Mouse (Mus musculus): ENCODE data around the gene Fntb. TPM values are rescaled to one million over a fixed set of nuclear protein-coding genes. Genes with fewer than 3 reads are reported as not detected.
A peak's percentile ranks its signal among the peaks of the same experiment; 100 is the strongest.

Gene Fntb
- polyA plus RNA-seq, 1 experiment from 2014 or later = 43.5 TPM

DNA sequence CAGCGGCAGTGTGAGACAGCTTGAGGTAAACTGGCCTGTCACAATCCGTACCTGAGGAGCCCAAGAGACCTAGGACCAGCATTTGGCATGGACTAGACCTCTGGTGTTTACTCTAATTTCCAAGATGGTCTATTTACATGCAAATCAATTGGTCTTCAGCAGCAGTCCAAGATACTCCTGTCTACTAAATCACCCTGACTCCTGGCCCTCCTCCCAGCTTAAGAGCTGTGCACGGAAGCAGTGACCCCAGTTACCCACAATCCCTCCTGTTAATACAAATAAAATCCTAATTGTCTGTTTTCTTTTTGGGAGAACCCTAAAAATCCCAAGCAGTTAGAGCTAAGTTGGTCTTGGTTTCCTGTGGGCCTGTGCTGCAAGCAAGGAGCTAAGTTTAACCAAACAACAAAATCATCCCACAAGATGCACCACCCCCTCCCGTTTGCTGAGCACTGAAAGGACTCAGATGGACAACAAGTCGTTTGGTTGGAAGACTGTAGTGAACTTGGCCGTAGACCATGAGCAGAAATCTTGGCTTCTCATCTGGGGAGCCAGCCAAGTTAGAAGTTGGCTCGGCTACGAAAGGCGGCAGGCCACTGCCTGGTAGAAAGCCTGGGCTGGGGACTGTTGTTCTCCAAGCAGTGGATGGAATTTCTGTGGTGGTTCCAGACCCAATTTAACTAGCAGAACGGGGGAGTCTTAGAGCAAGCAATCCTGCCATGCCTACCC is 189.5 kb downstream of the Fntb start:
- 85% methylated on average over 10 of the region's 10 CpGs for WGBS
- Histone ChIP-seq H3K36me3 (ENCODE audit: control insufficient read depth, insufficient read depth, low read length) (peaks cover 3% of the 10 kb centered on the region; the same call in 1 of the 2 replicates), H3K27ac (ENCODE audit: low read depth, low read length) (no peak overlapping the region), H3K27me3 (ENCODE audit: control insufficient read depth, insufficient read depth, low read length) (no peaks in the 10 kb centered on the region), H3K4me1 (ENCODE audit: control insufficient read depth, insufficient read depth, low read length) (no peaks in the 10 kb centered on the region), H3K4me2 (no peak overlapping the region), H3K4me3 (ENCODE audit: low read depth, low read length) (no peak overlapping the region), H3K9ac (ENCODE audit: low read length) (no peak overlapping the region), H3K9me3 (ENCODE audit: control insufficient read depth, low read length) (no peaks in the 10 kb centered on the region)
- DNase-seq (ENCODE audit: low spot score, missing footprints) (no peak), ATAC-seq (ENCODE audit: low FRiP score) (no peak)

DNA sequence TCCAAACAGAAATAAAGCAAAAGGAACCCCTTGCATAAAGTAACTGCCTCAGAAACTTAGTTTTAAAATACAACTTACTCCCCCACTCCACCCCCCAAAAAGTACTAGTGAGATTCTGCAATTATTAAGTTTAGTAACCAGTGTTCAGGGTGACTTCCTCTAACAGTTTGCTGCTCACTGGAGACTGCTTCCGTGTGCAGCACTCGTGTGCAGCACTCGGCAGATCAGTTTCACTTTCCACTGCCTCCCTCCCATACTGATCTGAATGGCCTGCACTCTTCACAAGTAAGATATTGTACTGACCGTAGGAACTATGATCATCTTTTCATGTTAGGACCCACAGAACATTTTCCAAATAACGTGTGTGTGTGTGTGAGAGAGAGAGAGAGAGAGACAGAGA is 192.3 kb downstream of the Fntb start:
- 93% methylated on average over 5 of the region's 5 CpGs for WGBS
- H3K4me3 ChIP-seq (ENCODE audit: low read depth, low read length) = no peak overlapping the region
- no peak overlapping the region for H3K9ac ChIP-seq (ENCODE audit: low read length)
- H3K27ac ChIP-seq (ENCODE audit: low read depth, low read length) = no peak overlapping the region
- ATAC-seq (ENCODE audit: low FRiP score) (no peak), DNase-seq (ENCODE audit: low spot score, missing footprints) (no peak)
- peaks cover 3% of the 10 kb centered on the region; the same call in 1 of the 2 replicates for H3K36me3 ChIP-seq (ENCODE audit: control insufficient read depth, insufficient read depth, low read length)
- H3K9me3 ChIP-seq (ENCODE audit: control insufficient read depth, low read length) = no peaks in the 10 kb centered on the region
- no peak overlapping the region for H3K4me2 ChIP-seq
- H3K27me3 ChIP-seq (ENCODE audit: control insufficient read depth, insufficient read depth, low read length) = no peaks in the 10 kb centered on the region
- peaks cover 8% of the 10 kb centered on the region for H3K4me1 ChIP-seq (ENCODE audit: control insufficient read depth, insufficient read depth, low read length)

DNA sequence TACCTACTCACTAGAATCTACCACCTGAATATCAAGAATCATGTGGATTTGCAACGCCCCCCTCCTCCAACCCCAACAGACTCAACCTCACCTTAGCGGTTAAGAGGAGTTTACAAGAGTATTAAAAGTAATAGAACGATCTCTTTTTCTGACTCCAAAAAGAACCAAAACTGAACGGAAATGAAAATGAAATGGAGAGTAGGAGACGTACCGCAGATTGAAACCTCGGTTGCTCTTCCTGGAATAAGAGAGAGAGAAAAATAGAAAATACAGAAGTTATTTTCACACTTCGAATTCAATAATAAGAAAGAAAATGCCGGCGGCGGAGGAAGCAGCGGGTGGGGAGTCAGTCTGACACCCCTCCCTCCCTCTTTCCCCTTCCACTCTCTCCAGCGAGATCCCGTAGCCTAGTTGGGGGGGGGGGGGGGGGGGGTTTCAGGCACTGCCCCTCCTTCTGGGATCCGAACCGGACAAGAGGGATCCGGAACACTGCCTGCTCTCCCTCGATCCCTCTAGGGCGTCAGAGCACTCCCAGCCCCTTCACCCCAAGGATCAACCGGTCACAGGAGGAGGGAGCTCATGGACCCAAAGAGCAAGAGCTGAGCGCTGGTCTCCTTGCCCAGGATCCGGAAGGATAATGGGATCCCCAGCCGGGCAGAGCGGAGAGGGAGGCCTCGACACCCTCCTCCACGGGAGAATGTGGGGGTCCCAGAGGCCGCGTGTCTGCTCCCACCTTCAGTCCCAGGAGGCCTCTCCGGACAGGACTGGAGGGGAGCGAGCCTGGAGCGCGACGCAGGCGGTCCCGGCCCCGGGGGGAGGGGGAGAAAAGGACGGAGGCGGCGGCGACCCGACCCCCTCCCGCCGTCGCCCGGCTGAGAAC is 195.9 kb downstream of the Fntb start:
- WGBS = 5% methylated on average over 37 of the region's 45 CpGs
- Histone ChIP-seq H3K9ac (ENCODE audit: low read length) (peak overlapping the region; percentile 77), H3K27me3 (ENCODE audit: control insufficient read depth, insufficient read depth, low read length) (no peaks in the 10 kb centered on the region), H3K9me3 (ENCODE audit: control insufficient read depth, low read length) (no peaks in the 10 kb centered on the region), H3K27ac (ENCODE audit: low read depth, low read length) (peak overlapping the region; percentile 35; the same call in 1 of the 2 replicates), H3K4me3 (ENCODE audit: low read depth, low read length) (peak overlapping the region; percentile 94), H3K4me1 (ENCODE audit: control insufficient read depth, insufficient read depth, low read length) (peaks cover 14% of the 10 kb centered on the region), H3K4me2 (peak overlapping the region; percentile 83), H3K36me3 (ENCODE audit: control insufficient read depth, insufficient read depth, low read length) (no peaks in the 10 kb centered on the region)
- DNase-seq (ENCODE audit: low spot score, missing footprints) (peak; percentile 95), ATAC-seq (ENCODE audit: low FRiP score) (peak; percentile 47)

DNA sequence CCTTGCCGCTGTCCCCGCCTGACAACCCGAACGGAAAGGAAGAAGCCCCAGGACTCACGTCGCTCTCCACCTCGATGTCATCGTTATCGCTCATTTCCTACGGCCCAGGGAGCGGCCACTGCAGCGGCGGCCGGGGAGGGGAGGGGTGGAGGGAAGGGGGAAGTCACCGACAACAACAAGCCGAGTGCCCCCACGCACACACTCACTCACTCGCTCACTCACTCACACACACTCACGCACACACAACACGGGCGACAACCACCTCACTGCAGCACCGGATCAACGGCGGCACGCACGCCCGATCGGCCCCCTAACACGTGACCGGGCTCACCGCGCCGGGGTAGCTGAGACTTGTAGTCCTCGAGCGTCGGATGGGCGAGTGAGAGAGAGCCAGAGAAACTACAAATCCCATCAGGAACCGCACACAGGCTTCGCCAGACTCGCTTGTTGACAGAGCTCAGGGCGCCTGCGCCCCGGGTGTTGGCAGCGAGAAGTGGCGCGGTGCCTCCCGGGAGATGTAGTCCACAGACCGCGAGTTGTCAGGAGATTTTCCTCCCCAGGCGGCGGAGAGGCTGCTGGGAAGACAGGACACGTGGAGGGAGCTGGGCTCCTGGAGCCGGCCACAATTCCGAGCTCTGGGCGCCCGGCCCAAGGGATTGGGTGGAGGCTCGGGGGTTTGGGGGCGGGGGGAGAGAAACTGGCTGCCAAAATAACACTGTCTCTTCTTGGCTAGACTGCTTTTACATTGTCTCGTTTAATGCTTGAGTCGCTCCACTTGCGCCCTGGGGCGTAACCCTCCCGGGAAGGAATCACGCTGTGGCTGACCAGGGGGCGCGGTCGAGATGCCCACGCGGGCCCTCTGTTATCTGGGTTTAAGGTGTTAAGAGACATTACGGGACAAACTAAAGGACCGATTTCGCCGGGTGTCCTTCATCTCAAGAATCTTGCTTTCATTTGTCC is 196.8 kb downstream of the Fntb start, which contains the start of gene Max:
Gene Max (minus strand): TSS at position 270 of the 960 bp plus-strand sequence.
- no peaks in the 10 kb centered on the region for H3K9me3 ChIP-seq (ENCODE audit: control insufficient read depth, low read length)
- peak within 1 kb of the TSS; percentile 94 for H3K4me3 ChIP-seq (ENCODE audit: low read depth, low read length)
- H3K4me2 ChIP-seq = peak within 1 kb of the TSS; percentile 88
- peak within 1 kb of the TSS; percentile 77 for H3K9ac ChIP-seq (ENCODE audit: low read length)
- H3K36me3 ChIP-seq (ENCODE audit: control insufficient read depth, insufficient read depth, low read length) = no peaks in the 10 kb centered on the region
- H3K27me3 ChIP-seq (ENCODE audit: control insufficient read depth, insufficient read depth, low read length) = no peaks in the 10 kb centered on the region
- H3K4me1 ChIP-seq (ENCODE audit: control insufficient read depth, insufficient read depth, low read length) = peaks cover 14% of the 10 kb centered on the region
- ATAC-seq (ENCODE audit: low FRiP score) = peak; percentile 99
- H3K27ac ChIP-seq (ENCODE audit: low read depth, low read length) = peak within 1 kb of the TSS; percentile 35; the same call in 1 of the 2 replicates
- WGBS = under 1% methylated on average over 71 of the region's 73 CpGs
- peak; percentile 99 for DNase-seq (ENCODE audit: low spot score, missing footprints)

DNA sequence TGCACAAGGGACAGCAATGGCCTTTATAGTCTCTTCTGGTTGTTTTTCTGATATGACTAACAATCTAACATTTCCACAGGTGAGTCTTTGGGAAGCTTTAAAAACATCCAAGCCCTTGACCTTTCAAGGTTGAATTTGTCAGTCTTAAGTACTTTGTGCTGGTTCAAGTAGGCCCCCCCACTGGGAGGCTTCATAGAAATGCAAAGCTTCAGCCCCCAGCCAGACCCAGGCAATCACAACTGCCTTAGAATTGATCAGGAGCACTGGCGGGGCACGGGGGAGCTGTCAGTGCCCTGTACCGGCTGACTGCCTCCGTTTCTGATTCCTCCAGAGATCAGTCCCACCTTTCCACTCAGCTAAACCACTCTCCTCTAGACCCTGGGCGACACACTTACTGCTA is 199.7 kb downstream of the Fntb start:
- Histone ChIP-seq H3K27me3 (ENCODE audit: control insufficient read depth, insufficient read depth, low read length) (no peaks in the 10 kb centered on the region), H3K4me2 (no peak overlapping the region), H3K27ac (ENCODE audit: low read depth, low read length) (no peak overlapping the region), H3K4me3 (ENCODE audit: low read depth, low read length) (no peak overlapping the region), H3K9me3 (ENCODE audit: control insufficient read depth, low read length) (no peaks in the 10 kb centered on the region), H3K9ac (ENCODE audit: low read length) (0 out of 2 replicates have a peak overlapping the region, but pooled peaks have one; percentile 10), H3K4me1 (ENCODE audit: control insufficient read depth, insufficient read depth, low read length) (peaks cover 14% of the 10 kb centered on the region), H3K36me3 (ENCODE audit: control insufficient read depth, insufficient read depth, low read length) (no peaks in the 10 kb centered on the region)
- 12% methylated on average over 5 of the region's 5 CpGs for WGBS
- ATAC-seq (ENCODE audit: low FRiP score) = no peak
- DNase-seq (ENCODE audit: low spot score, missing footprints) = no peak

DNA sequence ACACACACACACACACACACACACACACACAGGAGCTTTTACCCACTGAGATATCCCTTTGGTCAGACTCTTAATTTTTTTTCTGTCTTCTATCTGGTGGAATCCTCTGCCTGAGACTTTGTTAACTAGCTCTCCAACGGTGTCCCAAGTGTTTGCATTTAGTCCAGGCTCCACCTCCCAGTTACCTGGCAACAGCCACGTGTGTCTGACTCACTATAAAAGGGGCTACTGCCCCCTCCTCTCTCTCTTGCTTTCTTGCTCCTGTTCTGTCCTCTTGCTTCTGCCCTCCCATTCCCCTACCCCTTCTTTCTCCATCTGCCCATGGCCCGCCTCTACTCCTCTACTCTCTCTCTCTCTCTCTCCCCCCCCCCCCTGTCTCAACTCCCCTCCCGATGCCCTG is 200.5 kb downstream of the Fntb start:
- Histone ChIP-seq H3K4me3 (ENCODE audit: low read depth, low read length) (no peak overlapping the region), H3K4me1 (ENCODE audit: control insufficient read depth, insufficient read depth, low read length) (peaks cover 11% of the 10 kb centered on the region), H3K27ac (ENCODE audit: low read depth, low read length) (no peak overlapping the region), H3K36me3 (ENCODE audit: control insufficient read depth, insufficient read depth, low read length) (no peaks in the 10 kb centered on the region), H3K4me2 (no peak overlapping the region), H3K9ac (ENCODE audit: low read length) (no peak overlapping the region), H3K9me3 (ENCODE audit: control insufficient read depth, low read length) (no peaks in the 10 kb centered on the region), H3K27me3 (ENCODE audit: control insufficient read depth, insufficient read depth, low read length) (no peaks in the 10 kb centered on the region)
- 5% methylated on average over 4 of the region's 4 CpGs for WGBS
- DNase-seq (ENCODE audit: low spot score, missing footprints) = peak; percentile 86
- no peak for ATAC-seq (ENCODE audit: low FRiP score)

Other genes with a start within 250 kb of the Fntb start
- gene Plekhg3, start 234.7 kb upstream of the Fntb start, polyA plus RNA-seq (2014; fragmentation: Nextera tagmentation; extraction: Ambion mirVana) = 0.62 and 1.3 TPM in 2 replicates
- 3.1 and 3.6 TPM in 2 replicates for gene Sptb, start 55.0 kb upstream of the Fntb start, polyA plus RNA-seq (2014; fragmentation: Nextera tagmentation; extraction: Ambion mirVana)
- gene Churc1, start 51 bp upstream of the Fntb start, polyA plus RNA-seq (2014; fragmentation: Nextera tagmentation; extraction: Ambion mirVana) = 81.9 and 86.8 TPM in 2 replicates
- gene Gpx2, start 30.0 kb downstream of the Fntb start, polyA plus RNA-seq (2014; fragmentation: Nextera tagmentation; extraction: Ambion mirVana) = not detected in 2 replicates
- gene Rab15, start 57.3 kb downstream of the Fntb start, polyA plus RNA-seq (2014; fragmentation: Nextera tagmentation; extraction: Ambion mirVana) = 7.7 and 10.1 TPM in 2 replicates
- 29.2 and 37.5 TPM in 2 replicates for gene Max, start 196.6 kb downstream of the Fntb start, polyA plus RNA-seq (2014; fragmentation: Nextera tagmentation; extraction: Ambion mirVana)